Mouse (Mus musculus) frontal cortex, adult (tissue): ENCODE data around the gene Yjefn3.

Experiments used
- ATAC-seq: cut with Nextera tagmentation; 2 replicates; pipeline ENCODE4 v1.9.2; 2017; ENCODE audit warnings: mild to moderate bottlenecking, moderate library complexity, mixed read lengths; ENCODE audit not compliant: low TSS enrichment

The Yjefn3 gene

GRCm38 (mm10) chr8:69907106-69907505 lies 4.6 kb upstream of the Yjefn3 start:
- no peak for ATAC-seq

- no peak for ATAC-seq
Observed at GRCm38 (mm10) chr8:69906260-69906659, 3.7 kb upstream of the Yjefn3 start.

- ATAC-seq, result no peak
Observed at GRCm38 (mm10) chr8:69904096-69904495, 1.6 kb upstream of the Yjefn3 start.

GRCm38 (mm10) chr8:69903063-69903542 lies 591 bp upstream of the Yjefn3 start:
- ATAC-seq, result peak; percentile 69

- peak; percentile 70 for ATAC-seq
Observed at GRCm38 (mm10) chr8:69901484-69902162, 889 bp downstream of the Yjefn3 start.

- ATAC-seq, result no peak
Observed at GRCm38 (mm10) chr8:69900895-69901451, 1.5 kb downstream of the Yjefn3 start.

- no peak for ATAC-seq
Observed at GRCm38 (mm10) chr8:69899876-69900275, 2.6 kb downstream of the Yjefn3 start.

- no peak for ATAC-seq
Observed at GRCm38 (mm10) chr8:69897857-69898256, 4.7 kb downstream of the Yjefn3 start.

GRCm38 (mm10) chr8:69895772-69896451 lies 6.6 kb downstream of the Yjefn3 start:
- no peak for ATAC-seq

GRCm38 (mm10) chr8:69894836-69895332 lies 7.6 kb downstream of the Yjefn3 start:
- no peak for ATAC-seq

GRCm38 (mm10) chr8:69893863-69894262 lies 8.6 kb downstream of the Yjefn3 start:
- ATAC-seq, result 0 out of 2 replicates have a peak, but pooled peaks have one; percentile 5

- peak; percentile 74 for ATAC-seq
Observed at GRCm38 (mm10) chr8:69890813-69891241, 11.7 kb downstream of the Yjefn3 start.

- ATAC-seq, result no peak
Observed at GRCm38 (mm10) chr8:69888902-69889301, 13.6 kb downstream of the Yjefn3 start.

GRCm38 (mm10) chr8:69888244-69888866 lies 14.2 kb downstream of the Yjefn3 start:
- no peak for ATAC-seq

GRCm38 (mm10) chr8:69887289-69888243 lies 14.9 kb downstream of the Yjefn3 start, which contains the start of gene Cilp2:
Gene Cilp2, minus strand, starts transcription at chr8:69887687.
- no peak for ATAC-seq

GRCm38 (mm10) chr8:69884141-69884540 lies 18.4 kb downstream of the Yjefn3 start:
- ATAC-seq, result no peak

- no peak for ATAC-seq
Observed at GRCm38 (mm10) chr8:69882833-69883600, 19.5 kb downstream of the Yjefn3 start.

GRCm38 (mm10) chr8:69882021-69882756 lies 20.3 kb downstream of the Yjefn3 start:
- peak; percentile 3; the same call in 1 of the 2 replicates for ATAC-seq

- no peak for ATAC-seq
Observed at GRCm38 (mm10) chr8:69881261-69881865, 21.1 kb downstream of the Yjefn3 start.
